In the genomic region with DNA sequence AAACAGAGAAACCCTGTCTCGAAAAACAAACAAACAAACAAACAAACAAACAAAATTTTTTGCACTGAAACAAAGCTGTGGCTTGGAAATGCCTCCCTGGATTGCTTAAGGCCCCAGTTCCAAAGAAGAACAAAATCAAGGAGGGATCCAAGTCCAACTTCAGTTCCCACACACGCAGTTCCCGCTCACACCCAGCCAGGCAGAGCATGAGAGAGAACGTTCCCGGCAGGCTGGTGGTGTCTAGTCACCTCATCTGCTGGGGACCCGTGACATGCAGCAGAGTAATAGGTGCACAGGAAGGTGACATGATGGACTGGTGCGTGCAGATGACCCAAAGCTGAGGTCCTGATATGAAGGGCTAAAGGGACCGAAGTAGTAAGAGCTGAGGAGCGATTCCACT, we compare ENCODE assay signal across 18 mouse cellular contexts. TPM values are rescaled to one million over a fixed set of nuclear protein-coding genes. Genes with fewer than 3 reads are reported as not detected.
DNase-seq lines count a peak whose midpoint lies in the region; ATAC-seq and TF ChIP-seq lines count a peak whose summit lies in the region.
"Had no signal": no experiment of that assay in that cellular context is flagged by ENCODE, and none has a peak within 500 bp of the region (broad histone marks: within the 10 kb centered on the region; RNA-seq: fewer than 3 reads in every experiment).

No protein-coding gene starts in this region.

- H3K4me2 ChIP-seq in intestine, postnatal 0 days (replicated peaks; ENCODE audit: low read depth): no peak overlapping the region
- no peak overlapping the region for H3K4me2 ChIP-seq in intestine, embryonic 16.5 days (ENCODE audit: low read depth, low read length)
- no peak overlapping the region for H3K4me2 ChIP-seq in kidney, embryonic 15.5 days
- H3K4me2 ChIP-seq: hindbrain, embryonic 15.5 days had no signal

- H3K4me1 ChIP-seq in intestine, postnatal 0 days (replicated peaks; ENCODE audit: control insufficient read depth, insufficient read depth, low read length): peaks cover 5% of the 10 kb centered on the region; the same call in 1 of the 2 replicates
- peaks cover 12% of the 10 kb centered on the region for H3K4me1 ChIP-seq in intestine, embryonic 16.5 days (ENCODE audit: control insufficient read depth, insufficient read depth, low read length)
- peaks cover 28% of the 10 kb centered on the region for H3K4me1 ChIP-seq in kidney, embryonic 15.5 days
- H3K4me1 ChIP-seq in embryonic fibroblast, embryonic 13.5 days (ENCODE audit: control insufficient read depth, insufficient read depth, low read length): peaks cover 17% of the 10 kb centered on the region
- peaks cover 25% of the 10 kb centered on the region for H3K4me1 ChIP-seq in small intestine, adult 2 months (ENCODE audit: control insufficient read depth, insufficient read depth, insufficient read length, low read length)

- H3K9ac ChIP-seq in intestine, postnatal 0 days (ENCODE audit: low read depth, low read length): no peak overlapping the region
- H3K9ac ChIP-seq in intestine, embryonic 16.5 days (ENCODE audit: low read depth, low read length): no peak overlapping the region
- no peak overlapping the region for H3K9ac ChIP-seq in kidney, embryonic 15.5 days
- H3K9ac ChIP-seq: hindbrain, embryonic 15.5 days had no signal

- H3K27ac ChIP-seq in intestine, postnatal 0 days (ENCODE audit: low read depth, low read length): 0 out of 2 replicates have a peak overlapping the region, but pooled peaks have one; percentile 2
- no peak overlapping the region for H3K27ac ChIP-seq in intestine, embryonic 16.5 days (ENCODE audit: low read length)
- no peak overlapping the region for H3K27ac ChIP-seq in kidney, embryonic 15.5 days
- H3K27ac ChIP-seq in embryonic fibroblast, embryonic 13.5 days (ENCODE audit: insufficient read depth, low read length): peak overlapping the region; percentile 100
- peak overlapping the region; percentile 68 for H3K27ac ChIP-seq in small intestine, adult 2 months (ENCODE audit: insufficient read depth, low read depth, low read length)
- H3K27ac ChIP-seq: embryonic facial prominence, embryonic 10.5 days; forebrain, embryonic 10.5 days; gastrocnemius, adult 2 months had no signal

- 71% methylated on average over 9 of the region's 9 CpGs for WGBS in intestine, postnatal 0 days
- 85% methylated on average over 9 of the region's 9 CpGs for WGBS in intestine, embryonic 16.5 days
- 81% methylated on average over 9 of the region's 9 CpGs for WGBS in kidney, embryonic 15.5 days
- WGBS in small intestine, adult 2 months: 53% methylated on average over 9 of the region's 9 CpGs

- TF ChIP-seq CTCF in intestine, postnatal 0 days (IDR thresholded peaks at IDR 0.05; ENCODE audit: low read depth): no peak
- no peak for TF ChIP-seq CTCF in embryonic fibroblast, embryonic 13.5 days (IDR thresholded peaks at IDR 0.05; ENCODE audit: borderline replicate concordance, insufficient read depth, low read length)
- no peak for TF ChIP-seq CTCF in small intestine, adult 2 months (IDR thresholded peaks at IDR 0.05; ENCODE audit: extremely low read depth, insufficient read length, insufficient replicate concordance, low read depth, low read length)

- no peaks in the 10 kb centered on the region for H3K27me3 ChIP-seq in intestine, postnatal 0 days (replicated peaks; ENCODE audit: control insufficient read depth, insufficient read depth, low read length)
- H3K27me3 ChIP-seq in intestine, embryonic 16.5 days (replicated peaks; ENCODE audit: control insufficient read depth, insufficient read depth, low read length): no peaks in the 10 kb centered on the region
- no peaks in the 10 kb centered on the region for H3K27me3 ChIP-seq in kidney, embryonic 15.5 days
- H3K27me3 ChIP-seq in small intestine, adult 2 months (ENCODE audit: control insufficient read depth, insufficient read depth, low read length): no peaks in the 10 kb centered on the region
- H3K27me3 ChIP-seq: hindbrain, embryonic 15.5 days had no signal

- H3K36me3 ChIP-seq in intestine, postnatal 0 days (ENCODE audit: control insufficient read depth, insufficient read depth): no peaks in the 10 kb centered on the region; the same call in 1 of the 2 replicates
- no peaks in the 10 kb centered on the region for H3K36me3 ChIP-seq in intestine, embryonic 16.5 days (ENCODE audit: control insufficient read depth, insufficient read depth, low read length)
- no peaks in the 10 kb centered on the region for H3K36me3 ChIP-seq in kidney, embryonic 15.5 days
- no peaks in the 10 kb centered on the region for H3K36me3 ChIP-seq in small intestine, adult 2 months (ENCODE audit: control insufficient read depth, insufficient read depth, low read length)
- H3K36me3 ChIP-seq: embryonic facial prominence, embryonic 10.5 days; forebrain, embryonic 10.5 days; hindbrain, embryonic 15.5 days had no signal

- TF ChIP-seq POLR2A in embryonic fibroblast, embryonic 13.5 days (IDR thresholded peaks at IDR 0.05; ENCODE audit: low read depth, low read length): no peak
- TF ChIP-seq POLR2A in small intestine, adult 2 months (IDR thresholded peaks at IDR 0.05; ENCODE audit: low read depth, low read length): no peak

- no peak for DNase-seq in kidney, postnatal 14 days
- no peak for DNase-seq in embryo, embryonic 10 days (ENCODE audit: low spot score)
- DNase-seq: adrenal gland, postnatal 25 days; cerebellum, adult 18-20 months; cerebellum, adult 9-11 months; cerebellum, postnatal 36 days; gastrocnemius, adult 2 months; gastrocnemius, postnatal 25 days had no signal

- H3K9me3 ChIP-seq in intestine, postnatal 0 days (ENCODE audit: control insufficient read depth): no peaks in the 10 kb centered on the region
- no peaks in the 10 kb centered on the region for H3K9me3 ChIP-seq in intestine, embryonic 16.5 days (ENCODE audit: control insufficient read depth, low read length)
- H3K9me3 ChIP-seq in kidney, embryonic 15.5 days (replicated peaks): no peaks in the 10 kb centered on the region
- H3K9me3 ChIP-seq: embryonic facial prominence, embryonic 10.5 days; forebrain, embryonic 10.5 days; hindbrain, embryonic 15.5 days had no signal

- ATAC-seq in intestine, postnatal 0 days: peak; percentile 46
- no peak for ATAC-seq in intestine, embryonic 16.5 days
- ATAC-seq in kidney, embryonic 15.5 days (replicated peaks; ENCODE audit: low FRiP score): 0 out of 2 replicates have a peak, but pooled peaks have one; percentile 33
- ATAC-seq: forebrain, embryonic 14.5 days had no signal

- H3K4me3 ChIP-seq in intestine, postnatal 0 days (ENCODE audit: low read depth, low read length): no peak overlapping the region
- no peak overlapping the region for H3K4me3 ChIP-seq in intestine, embryonic 16.5 days (ENCODE audit: low read length)
- H3K4me3 ChIP-seq in kidney, embryonic 15.5 days (replicated peaks): no peak overlapping the region
- no peak overlapping the region for H3K4me3 ChIP-seq in embryonic fibroblast, embryonic 13.5 days (ENCODE audit: insufficient read depth, low read length)
- H3K4me3 ChIP-seq in small intestine, adult 2 months (ENCODE audit: low read depth, low read length): no peak overlapping the region
- H3K4me3 ChIP-seq: embryonic facial prominence, embryonic 10.5 days; erythroblast, embryonic 14.5 days; forebrain, embryonic 10.5 days; gastrocnemius, adult 2 months; hindbrain, embryonic 15.5 days had no signal

RNA-seq across cellular contexts. Expression of a gene that starts 49.2 kb away (rescaled TPM):
- polyA plus RNA-seq in intestine, postnatal 0 days (2015; fragmentation: Nextera tagmentation; extraction: Ambion mirVana): 73.8 and 86.2 TPM in 2 replicates
- polyA plus RNA-seq in intestine, embryonic 16.5 days (2015; fragmentation: Nextera tagmentation; extraction: Ambion mirVana): 80.0 and 84.3 TPM in 2 replicates
- polyA plus RNA-seq in kidney, embryonic 15.5 days (2015; fragmentation: Nextera tagmentation; extraction: Ambion mirVana): 53.4 and 59.2 TPM in 2 replicates
- 111 and 180 TPM in 2 replicates for polyA plus RNA-seq in embryonic fibroblast, embryonic 13.5 days (2011; ENCODE audit: insufficient read length, low read depth, missing spikeins)
- polyA plus RNA-seq in small intestine, adult 2 months (2012; rRNA removed): 8.8 and 13.2 TPM in 2 replicates

Comparison
In these comparisons a context has a peak if more than half of its experiments do, and no peak if none do; other contexts are left out.
1. H3K27ac ChIP-seq: peak in intestine, postnatal 0 days (single experiment), embryonic fibroblast, embryonic 13.5 days (single experiment) and small intestine, adult 2 months (single experiment); none in intestine, embryonic 16.5 days (single experiment) and kidney, embryonic 15.5 days (single experiment).